8 mouse cellular contexts compared by ENCODE assay signal in genomic region chr11:51857818-51858527, GRCm38 (mm10). TPM values are rescaled to one million over a fixed set of nuclear protein-coding genes. Genes with fewer than 3 reads are reported as not detected.
DNase-seq lines count a peak whose midpoint lies in the region; ATAC-seq lines count a peak whose summit lies in the region.

No protein-coding gene starts in this region.

- peaks cover 29% of the 10 kb centered on the region for H3K4me1 ChIP-seq in hindbrain, embryonic 15.5 days (replicated peaks)

- under 1% methylated on average over 48 of the region's 52 CpGs for WGBS in hindbrain, embryonic 15.5 days

- H3K9ac ChIP-seq in hindbrain, embryonic 15.5 days, result peak overlapping the region; percentile 62

- ATAC-seq in hindbrain, embryonic 15.5 days (ENCODE audit: low FRiP score, low read depth), result peak; percentile 61

- H3K27ac ChIP-seq in hindbrain, embryonic 15.5 days (replicated peaks), result peak overlapping the region; percentile 79; the same call in 1 of the 2 replicates

- H3K4me2 ChIP-seq in hindbrain, embryonic 15.5 days, result peak overlapping the region; percentile 100

- H3K9me3 ChIP-seq in hindbrain, embryonic 15.5 days, result no peaks in the 10 kb centered on the region

- peak; percentile 62 for DNase-seq in MEL-GATA-1-ER (ENCODE audit: extremely low read depth, low read depth)
- DNase-seq in cerebellum, adult 9-11 months, result peak; percentile 87
- peak; percentile 77 for DNase-seq in gastrocnemius, adult 18-20 months (ENCODE audit: low spot score)
- DNase-seq in left cerebral cortex, adult 11 months (ENCODE audit: low spot score), result peak; percentile 71
- DNase-seq in lung, postnatal 25 days (ENCODE audit: low spot score), result peak; percentile 76
- DNase-seq in retina, embryonic 14.5 days (ENCODE audit: low spot score), result peak; percentile 56
- peak; percentile 86 for DNase-seq in thymus, postnatal 25 days

- H3K27me3 ChIP-seq in hindbrain, embryonic 15.5 days, result 0 out of 2 replicates have a peak, but pooled peaks cover 3% of the 10 kb centered on the region

- H3K4me3 ChIP-seq in hindbrain, embryonic 15.5 days, result peak overlapping the region; percentile 75

- H3K36me3 ChIP-seq in hindbrain, embryonic 15.5 days, result no peaks in the 10 kb centered on the region

RNA-seq across cellular contexts. Expression of gene Jade2, which starts 0.5 kb away (rescaled TPM):
- total RNA-seq in gastrocnemius, adult 18-20 months (2021), result 1 to 10 TPM; 6.5 to 9.4 TPM
- 0.69 and 0.71 TPM in 2 replicates for polyA plus RNA-seq in hindbrain, embryonic 15.5 days (2015; fragmentation: Nextera tagmentation; extraction: Ambion mirVana)

Comparison
In these comparisons a context has a peak if more than half of its experiments do, and no peak if none do; other contexts are left out.
1. Peak in every context shown above with its lines: DNase-seq, ATAC-seq, H3K4me3 ChIP-seq and H3K27ac ChIP-seq.